Mouse (Mus musculus) embryonic facial prominence, embryonic 10.5 days (tissue): ENCODE measurements around the gene Prkd2. TPM values are rescaled to one million over a fixed set of nuclear protein-coding genes. Genes with fewer than 3 reads are reported as not detected.

Experiments
- DNase-seq: peaks from one replicate; pipeline ENCODE4 v3.0.0-alpha.2; 2017; ENCODE audit warnings: low spot score
- H3K27ac ChIP-seq: fragments of 300-500 bp; sonication (generic); replicated peaks from 2 replicates; pipeline ENCODE4 v1.5.1; 2016; ENCODE audit warnings: mild to moderate bottlenecking
- H3K27me3 ChIP-seq: fragments of 300-500 bp; sonication (generic); replicated peaks from 2 replicates; pipeline ENCODE4 v1.6.1; 2016; ENCODE audit warnings: low read depth, mild to moderate bottlenecking; ENCODE audit not compliant: poor library complexity, severe bottlenecking
- H3K36me3 ChIP-seq: fragments of 300-500 bp; sonication (generic); replicated peaks from 2 replicates; pipeline ENCODE4 v1.6.1; 2016; ENCODE audit warnings: mild to moderate bottlenecking, moderate library complexity
- H3K4me1 ChIP-seq: fragments of 300-500 bp; sonication (generic); 2 replicates; pipeline ENCODE4 v1.6.1; 2016
- H3K4me3 ChIP-seq: fragments of 300-500 bp; sonication (generic); 2 replicates; pipeline ENCODE4 v1.5.1; 2016; ENCODE audit warnings: mild to moderate bottlenecking, moderate library complexity
- H3K9me3 ChIP-seq: fragments of 300-500 bp; sonication (generic); 2 replicates; pipeline ENCODE4 v1.6.1; 2016; ENCODE audit warnings: mild to moderate bottlenecking
- WGBS: fragments of 180-500 bp; shearing (Covaris S2); methylation state at CpG from one replicate; pipeline ENCODE4 v1.1.7; 2016; 5-methylcytosine and 5-hydroxymethylcytosine counted together
- polyA plus RNA-seq: library from polyadenylated mRNA; unstranded; fragments of >200 nt; fragmentation: Nextera tagmentation; extraction: Ambion mirVana; gene quantifications from 2 replicates; pipeline ENCODE4 v1.2.1, GENCODE M21; 2016

The Prkd2 gene
- polyA plus RNA-seq, 1 experiment from 2014 or later: 13.1 TPM

- Histone ChIP-seq H3K27me3 (no peaks in the 10 kb centered on the region), H3K4me3 (0 out of 2 replicates have a peak overlapping the region, but pooled peaks have one; percentile 4), H3K9me3 (no peaks in the 10 kb centered on the region), H3K36me3 (peaks cover 84% of the 10 kb centered on the region), H3K27ac (no peak overlapping the region), H3K4me1 (peaks cover 24% of the 10 kb centered on the region)
- no peak for DNase-seq
- 94% methylated on average over 18 of the region's 18 CpGs for WGBS
Observed at GRCm38 (mm10) chr7:16837916-16838803, 4.5 kb upstream of the Prkd2 start.

- Histone ChIP-seq H3K36me3 (peaks cover 77% of the 10 kb centered on the region), H3K27ac (no peak overlapping the region)
- WGBS: 87% methylated on average over 6 of the region's 6 CpGs
Observed at GRCm38 (mm10) chr7:16838804-16839426, 3.8 kb upstream of the Prkd2 start.

GRCm38 (mm10) chr7:16839427-16840108, 3.1 kb upstream of the Prkd2 start:
- Histone ChIP-seq H3K4me3 (no peak overlapping the region), H3K27me3 (no peaks in the 10 kb centered on the region), H3K36me3 (peaks cover 70% of the 10 kb centered on the region), H3K27ac (no peak overlapping the region), H3K4me1 (peaks cover 38% of the 10 kb centered on the region), H3K9me3 (no peaks in the 10 kb centered on the region)
- WGBS: 93% methylated on average over 12 of the region's 12 CpGs
- DNase-seq: no peak

More at GRCm38 (mm10) chr7:16838804-16839426, 3.8 kb upstream of the Prkd2 start:
- peaks cover 32% of the 10 kb centered on the region for H3K4me1 ChIP-seq
- H3K4me3 ChIP-seq: no peak overlapping the region
- no peak for DNase-seq
- no peaks in the 10 kb centered on the region for H3K27me3 ChIP-seq
- no peaks in the 10 kb centered on the region for H3K9me3 ChIP-seq

GRCm38 (mm10) chr7:16840109-16840491, 2.6 kb upstream of the Prkd2 start:
- Histone ChIP-seq H3K27me3 (no peaks in the 10 kb centered on the region), H3K9me3 (no peaks in the 10 kb centered on the region), H3K4me1 (peaks cover 43% of the 10 kb centered on the region), H3K4me3 (no peak overlapping the region), H3K27ac (no peak overlapping the region), H3K36me3 (peaks cover 65% of the 10 kb centered on the region)
- WGBS: 88% methylated on average over 2 of the region's 2 CpGs
- DNase-seq: no peak

DNA sequence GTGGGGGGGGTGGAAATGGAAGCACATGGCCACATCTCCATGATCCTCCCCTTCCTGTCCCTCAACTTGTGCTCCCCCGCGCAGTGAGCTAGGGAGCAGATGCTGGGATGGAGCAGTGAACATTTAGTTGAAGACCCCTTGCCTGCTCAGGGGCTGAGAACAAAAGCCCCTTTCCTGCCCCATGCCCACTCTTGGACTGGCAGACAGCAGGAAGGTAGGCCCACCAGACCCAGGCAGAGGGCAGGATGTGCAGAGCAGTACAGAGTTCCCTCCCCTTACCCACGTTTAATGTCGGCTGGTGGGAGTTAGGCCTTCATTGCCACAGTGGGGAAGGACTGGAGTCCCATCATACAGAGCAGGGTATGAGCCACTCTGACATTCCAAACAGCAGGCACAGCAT, 1.6 kb upstream of the Prkd2 start:
- no peak for DNase-seq
- Histone ChIP-seq H3K9me3 (no peaks in the 10 kb centered on the region), H3K36me3 (peaks cover 63% of the 10 kb centered on the region), H3K4me1 (peaks cover 53% of the 10 kb centered on the region), H3K27me3 (no peaks in the 10 kb centered on the region), H3K27ac (no peak overlapping the region), H3K4me3 (no peak overlapping the region)
- WGBS: 78% methylated on average over 4 of the region's 4 CpGs

DNA sequence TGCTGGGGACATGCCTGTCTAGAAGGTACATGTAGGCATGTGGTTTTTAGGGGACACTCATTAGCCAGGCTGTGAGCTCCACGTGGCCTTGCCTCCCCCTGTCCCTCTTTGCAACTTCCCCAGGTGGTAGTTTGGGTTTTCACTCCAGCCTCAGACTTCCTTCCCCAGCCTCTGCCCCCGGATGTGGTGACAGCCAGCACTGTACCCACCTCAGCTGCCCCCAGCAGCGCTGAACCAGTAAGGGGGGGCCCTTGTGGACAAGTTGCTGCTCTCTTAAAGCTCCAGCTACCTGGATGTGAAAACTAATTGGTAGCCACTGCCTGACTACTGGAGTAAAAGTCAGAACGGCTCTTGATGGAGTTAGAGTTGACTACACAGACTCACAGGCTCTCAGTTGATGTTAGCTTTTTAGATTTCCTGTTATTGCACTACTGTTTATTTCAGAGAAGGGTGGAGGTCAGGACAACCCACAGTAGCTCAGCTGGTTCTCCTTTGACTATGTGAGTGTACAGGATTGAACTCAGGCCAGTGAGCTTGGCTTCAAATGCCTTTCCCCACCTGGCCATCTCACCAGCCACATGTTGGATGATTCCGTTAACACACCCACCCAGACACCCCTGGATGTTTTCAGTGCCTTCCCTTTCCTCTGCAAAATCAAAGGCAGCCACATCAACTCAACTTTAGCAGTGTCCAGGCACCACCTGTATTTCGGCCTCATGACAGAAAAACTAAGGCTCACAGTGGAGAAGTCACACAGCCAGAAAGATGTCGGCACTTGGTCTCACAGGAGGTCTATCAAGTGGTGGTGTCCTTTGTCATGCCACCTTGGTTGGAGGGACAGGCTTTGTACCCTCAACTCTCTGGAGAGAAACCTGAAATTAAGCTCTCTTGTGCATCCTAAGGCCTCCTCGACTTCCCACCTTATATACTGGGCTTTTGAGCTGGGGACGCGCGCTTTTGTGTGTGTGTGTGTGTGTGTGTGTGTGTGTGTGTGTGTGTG, 841 bp upstream of the Prkd2 start:
- DNase-seq: no peak
- H3K27me3 ChIP-seq: no peaks in the 10 kb centered on the region
- H3K36me3 ChIP-seq: peaks cover 57% of the 10 kb centered on the region
- H3K4me1 ChIP-seq: peaks cover 53% of the 10 kb centered on the region
- 52% methylated on average over 11 of the region's 11 CpGs for WGBS
- peak overlapping the region; percentile 85 for H3K27ac ChIP-seq
- H3K4me3 ChIP-seq: peak overlapping the region; percentile 72
- no peaks in the 10 kb centered on the region for H3K9me3 ChIP-seq

- no peaks in the 10 kb centered on the region for H3K27me3 ChIP-seq
- peak overlapping the region; percentile 85 for H3K27ac ChIP-seq
- WGBS: 3% methylated on average over 33 of the region's 33 CpGs
- no peaks in the 10 kb centered on the region for H3K9me3 ChIP-seq
- peaks cover 55% of the 10 kb centered on the region for H3K4me1 ChIP-seq
- peak overlapping the region; percentile 72 for H3K4me3 ChIP-seq
- peaks cover 51% of the 10 kb centered on the region for H3K36me3 ChIP-seq
- DNase-seq: peak; percentile 50
Observed at GRCm38 (mm10) chr7:16843441-16844171, 904 bp downstream of the Prkd2 start.

- H3K4me1 ChIP-seq: peaks cover 58% of the 10 kb centered on the region
- no peaks in the 10 kb centered on the region for H3K27me3 ChIP-seq
- 70% methylated on average over 3 of the region's 3 CpGs for WGBS
- peak overlapping the region; percentile 51 for H3K27ac ChIP-seq
- no peaks in the 10 kb centered on the region for H3K9me3 ChIP-seq
- DNase-seq: no peak
- H3K36me3 ChIP-seq: peaks cover 51% of the 10 kb centered on the region
- peak overlapping the region; percentile 72; the same call in 1 of the 2 replicates for H3K4me3 ChIP-seq
Observed at GRCm38 (mm10) chr7:16844696-16845071, 2.0 kb downstream of the Prkd2 start.

- peaks cover 51% of the 10 kb centered on the region for H3K36me3 ChIP-seq
- no peaks in the 10 kb centered on the region for H3K9me3 ChIP-seq
- no peaks in the 10 kb centered on the region for H3K27me3 ChIP-seq
- peaks cover 56% of the 10 kb centered on the region for H3K4me1 ChIP-seq
- peak overlapping the region; percentile 51 for H3K27ac ChIP-seq
- 35% methylated on average over 14 of the region's 14 CpGs for WGBS
- peak overlapping the region; percentile 72 for H3K4me3 ChIP-seq
- DNase-seq: no peak
Observed at GRCm38 (mm10) chr7:16845072-16845819, 2.5 kb downstream of the Prkd2 start.

DNA sequence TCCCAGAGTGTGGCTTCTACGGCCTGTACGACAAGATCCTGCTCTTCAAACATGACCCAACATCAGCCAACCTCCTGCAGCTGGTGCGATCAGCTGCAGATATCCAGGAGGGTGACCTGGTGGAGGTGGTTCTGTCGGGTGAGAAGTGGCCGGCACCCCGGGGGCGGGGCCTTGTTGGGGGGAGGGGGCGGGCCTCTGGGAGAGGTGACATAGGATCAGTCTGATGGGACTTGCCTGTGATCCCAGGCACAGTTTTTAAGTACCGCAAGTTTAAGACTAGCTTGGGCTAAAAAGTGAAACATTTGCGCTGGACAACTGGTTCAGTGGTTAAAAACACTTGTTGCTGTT, 3.1 kb downstream of the Prkd2 start:
- Histone ChIP-seq H3K27me3 (no peaks in the 10 kb centered on the region), H3K4me1 (peaks cover 55% of the 10 kb centered on the region), H3K27ac (0 out of 2 replicates have a peak overlapping the region, but pooled peaks have one; percentile 51), H3K36me3 (peaks cover 51% of the 10 kb centered on the region), H3K4me3 (peak overlapping the region; percentile 72), H3K9me3 (no peaks in the 10 kb centered on the region)
- peak; percentile 31 for DNase-seq
- 34% methylated on average over 10 of the region's 10 CpGs for WGBS

GRCm38 (mm10) chr7:16846775-16847174, 4.1 kb downstream of the Prkd2 start:
- Histone ChIP-seq H3K36me3 (peaks cover 50% of the 10 kb centered on the region), H3K9me3 (no peaks in the 10 kb centered on the region), H3K27me3 (no peaks in the 10 kb centered on the region), H3K27ac (no peak overlapping the region), H3K4me3 (no peak overlapping the region), H3K4me1 (peaks cover 46% of the 10 kb centered on the region)
- WGBS: 94% methylated on average over 5 of the region's 5 CpGs
- no peak for DNase-seq
